Mouse (Mus musculus) left cerebral cortex, postnatal 25 days (tissue): ENCODE measurements around the gene Cachd1. TPM values are rescaled to one million over a fixed set of nuclear protein-coding genes. Genes with fewer than 3 reads are reported as not detected.

ENCODE experiments used
- DNase-seq, 2 experiments: peaks; one replicate each; pipeline ENCODE4 v3.0.0; 2022; ENCODE audit warnings: low spot score in 2 of 2, mixed read lengths in 1 of 2
- intact Hi-C: fragments of 180-260 bp; cut with DNase I; formaldehyde crosslinking; loops from one replicate; pipeline ENCODE4 v1.15.1; 2025
- total RNA-seq, 2 experiments: library from RNA; stranded (reverse); gene quantifications; 2 replicates each; pipeline ENCODE4 v1.2.3; 2021

Gene Cachd1
- 10 to 100 TPM; 14.1 to 16.0 TPM for total RNA-seq

DNA sequence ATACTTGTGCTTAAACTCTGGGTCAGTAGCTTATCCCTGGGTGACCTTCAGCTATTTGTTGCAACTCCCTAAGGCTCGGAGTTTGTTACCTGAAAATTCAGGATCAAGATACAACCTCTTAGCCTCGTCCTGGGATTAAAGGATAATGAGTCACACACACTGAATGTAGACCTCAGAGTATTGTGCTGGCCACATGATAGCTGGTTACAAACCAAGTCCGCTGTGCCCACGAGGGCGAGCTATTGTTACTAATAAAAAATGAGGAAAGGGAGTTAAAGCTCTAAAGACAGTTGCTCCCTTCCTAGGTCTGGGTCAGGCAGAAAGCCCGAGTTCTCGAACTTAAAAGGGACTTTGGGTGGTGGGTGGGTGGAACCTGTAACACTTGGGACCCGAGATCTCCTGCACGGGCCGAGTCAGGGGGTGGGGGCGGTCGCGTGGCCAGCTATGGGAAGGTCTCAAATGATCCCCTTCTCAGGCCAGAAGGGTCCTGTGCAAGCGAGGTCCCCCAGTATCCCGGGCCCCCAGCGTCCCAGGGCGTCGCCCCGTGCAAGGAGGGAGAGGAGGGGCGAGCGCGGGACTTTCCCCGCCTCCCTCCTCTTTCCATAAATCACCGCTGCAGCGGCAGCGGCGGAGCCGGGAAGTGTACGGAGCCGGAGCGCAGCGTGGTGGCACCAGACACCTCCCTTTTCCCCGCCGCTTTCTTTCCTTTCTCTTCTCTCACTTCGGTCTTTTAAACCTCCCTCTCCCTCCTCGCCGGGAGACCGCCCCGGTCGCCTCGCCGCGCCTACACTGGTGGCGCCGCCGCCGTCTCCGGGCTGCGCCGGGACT, at the start of gene Cachd1:
TSS of gene Cachd1 (plus strand) at position 633 of the 828 bp plus-strand sequence.
- intact Hi-C loops: loop anchor here (5.0 kb wide), 3 partner anchors 146 to 211 kb away; no protein-coding TSS in a partner anchor
- DNase-seq: peak in 1 of 2 experiments; percentile 44

DNA sequence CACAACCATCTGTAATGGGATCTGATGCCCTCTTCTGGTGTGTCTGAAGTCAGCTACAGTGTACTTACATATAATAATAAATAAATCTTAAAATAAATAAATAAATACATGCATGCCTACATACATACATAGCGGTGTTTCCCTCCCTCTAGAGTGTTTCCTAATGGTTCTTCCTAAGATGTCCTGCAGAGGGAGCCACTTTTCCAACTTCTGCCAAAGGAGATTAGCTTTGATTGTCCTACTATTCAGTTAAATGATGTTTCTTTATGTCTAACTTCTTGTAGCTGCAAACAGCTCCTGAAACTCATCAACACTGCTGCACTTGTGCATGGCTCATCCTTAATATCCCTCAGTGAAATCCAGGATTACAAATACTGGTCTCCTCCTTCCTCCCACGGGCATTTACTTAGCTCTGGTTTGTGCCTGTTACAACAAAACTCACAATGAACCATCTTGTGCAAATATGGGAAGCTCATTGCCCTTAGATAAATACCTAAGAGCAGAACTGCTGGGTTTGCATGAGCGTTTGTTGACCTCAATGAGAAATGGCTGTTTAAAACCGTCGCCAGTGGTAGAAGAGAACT, 47.5 kb upstream of the Cachd1 start:
- no peak for DNase-seq
- intact Hi-C loops: loop anchor here (5.0 kb wide), 2 partner anchors 142 to 418 kb away; no protein-coding TSS in a partner anchor

DNA sequence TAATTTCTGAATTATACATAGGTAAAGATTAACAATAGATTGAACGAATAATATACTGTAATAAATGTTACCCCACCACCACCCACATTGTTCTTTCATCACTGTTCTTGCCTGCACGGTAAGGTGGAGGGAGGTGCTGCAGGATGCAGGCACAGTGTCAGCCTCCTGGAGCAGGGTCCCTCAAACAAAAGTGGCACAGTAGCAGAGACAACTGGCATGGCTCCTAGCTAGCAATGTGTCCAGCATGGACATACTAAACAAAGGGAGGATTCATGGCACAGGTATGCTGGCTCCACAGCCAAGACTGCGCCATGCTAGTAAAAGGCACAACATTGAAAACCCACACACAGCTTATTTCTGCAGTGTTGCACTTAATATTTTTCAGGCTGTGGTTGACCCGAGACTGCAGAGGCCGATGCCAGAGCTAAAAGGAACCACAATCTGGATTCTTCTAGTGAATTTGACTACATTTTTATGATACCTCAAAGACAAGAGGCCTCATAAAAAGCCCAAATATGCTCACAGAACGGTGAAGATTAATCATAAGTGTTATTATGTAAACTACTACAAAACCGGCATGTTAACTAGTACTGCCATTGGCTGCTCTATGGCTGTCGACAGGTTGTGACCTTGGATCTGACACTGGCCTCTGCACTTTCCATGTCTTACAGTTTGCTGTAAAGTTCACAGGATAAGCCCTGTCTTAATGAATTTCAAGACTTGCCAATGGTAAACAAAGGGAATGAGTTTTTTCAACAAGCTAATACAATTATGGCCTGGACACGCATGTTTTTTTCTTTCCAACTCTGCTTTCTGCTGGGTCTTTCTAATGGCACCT, 41.2 kb upstream of the Cachd1 start:
- DNase-seq: no peak
- intact Hi-C loops: no loop called here

DNA sequence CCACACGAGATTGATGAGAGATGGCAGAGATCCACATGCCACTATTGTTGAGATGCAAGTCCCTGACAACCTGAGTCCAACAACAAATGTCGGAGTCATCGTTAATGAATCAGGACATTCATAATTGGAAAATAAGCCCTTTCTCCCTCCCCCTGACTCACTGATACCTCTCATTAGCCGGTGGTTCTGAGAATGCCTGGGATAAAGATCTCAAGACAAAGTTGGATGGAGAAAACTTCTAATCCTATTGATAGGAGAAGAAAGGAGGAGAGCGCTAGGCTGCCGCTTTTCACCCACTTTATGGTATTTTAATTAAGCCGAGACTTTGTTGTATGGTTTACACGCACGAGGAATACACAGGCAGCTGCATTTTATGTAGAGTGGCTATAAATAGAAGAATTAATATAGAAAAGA, 40.5 kb upstream of the Cachd1 start:
- no peak for DNase-seq
- intact Hi-C loops: no loop called here

DNA sequence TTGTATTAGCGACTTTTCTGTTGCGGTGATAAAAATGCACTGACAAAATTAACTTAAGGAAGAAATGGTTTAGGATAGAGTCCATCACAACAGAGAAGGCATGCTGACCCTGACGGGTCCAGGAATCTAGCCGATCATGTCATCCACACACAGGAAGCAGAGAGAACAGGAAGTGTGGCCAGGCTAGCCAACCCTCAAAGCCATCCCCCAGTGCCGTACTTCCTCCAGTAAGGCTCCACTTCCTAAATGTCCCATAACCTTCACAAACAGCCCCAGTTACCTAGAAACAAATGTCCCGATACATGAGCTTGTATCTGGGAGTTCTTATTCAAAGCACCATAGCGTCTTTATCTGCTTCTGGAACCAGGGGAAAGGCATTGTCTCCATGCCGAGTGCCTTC, 32.9 kb upstream of the Cachd1 start:
- intact Hi-C loops: no loop called here
- DNase-seq: no peak

DNA sequence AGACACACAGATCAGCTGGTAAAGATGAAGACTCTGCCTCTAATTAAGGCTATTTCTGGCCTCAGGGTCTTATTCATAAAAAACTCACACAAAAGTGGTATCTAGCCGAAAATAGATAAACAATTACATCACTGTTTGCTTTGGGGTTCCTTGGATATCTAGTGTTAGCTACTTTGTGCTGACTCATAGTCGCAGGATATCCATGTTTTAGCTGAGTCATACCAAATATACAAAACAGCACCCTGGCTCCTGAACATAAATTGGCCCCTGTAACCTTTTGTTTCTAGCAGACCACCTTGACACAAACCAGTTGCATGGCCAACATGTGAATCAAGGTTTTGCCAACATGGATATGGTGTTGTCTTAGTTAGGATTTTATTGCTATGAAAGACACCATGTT, 24.2 kb upstream of the Cachd1 start:
- DNase-seq: no peak
- intact Hi-C loops: no loop called here

DNA sequence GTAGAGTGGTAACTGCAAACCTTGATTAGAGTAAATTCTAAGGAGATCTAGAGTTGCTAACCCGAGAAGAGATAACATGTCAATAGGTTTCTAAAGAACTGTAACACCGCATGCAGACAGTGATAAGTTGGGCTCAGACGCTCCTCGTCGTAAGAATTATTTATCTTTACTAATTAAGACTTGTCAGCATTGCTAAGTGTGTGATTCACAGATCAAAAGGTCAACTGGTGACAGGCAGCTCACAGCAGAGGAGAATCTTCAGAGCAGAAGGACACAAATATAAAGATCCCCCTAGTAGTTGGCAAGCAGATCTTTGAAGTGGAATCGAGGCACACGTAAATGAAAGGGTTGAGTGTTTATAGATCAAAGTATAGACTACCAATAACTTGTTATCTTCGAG, 20.8 kb upstream of the Cachd1 start:
- intact Hi-C loops: no loop called here
- no peak for DNase-seq

DNA sequence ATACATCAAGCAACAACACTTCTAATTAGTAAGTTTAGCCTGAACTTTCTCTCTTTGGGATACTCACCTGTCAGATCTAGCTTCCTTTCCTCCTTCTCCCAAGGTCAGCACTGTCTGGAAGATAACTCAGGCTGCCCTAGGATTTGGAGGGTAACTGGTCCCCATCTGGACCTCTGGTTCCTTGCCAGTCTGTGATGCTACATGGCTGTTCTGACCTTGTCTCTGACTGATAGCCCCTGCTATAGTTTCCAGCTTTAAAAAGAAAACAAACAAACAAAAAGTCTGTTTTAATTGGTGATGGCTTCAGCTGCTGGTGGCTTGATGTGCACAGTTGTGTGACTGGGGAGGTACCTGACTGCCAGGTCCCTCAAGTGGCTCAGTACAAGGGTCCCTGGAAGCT, 20.0 kb upstream of the Cachd1 start:
- DNase-seq: no peak
- intact Hi-C loops: no loop called here

DNA sequence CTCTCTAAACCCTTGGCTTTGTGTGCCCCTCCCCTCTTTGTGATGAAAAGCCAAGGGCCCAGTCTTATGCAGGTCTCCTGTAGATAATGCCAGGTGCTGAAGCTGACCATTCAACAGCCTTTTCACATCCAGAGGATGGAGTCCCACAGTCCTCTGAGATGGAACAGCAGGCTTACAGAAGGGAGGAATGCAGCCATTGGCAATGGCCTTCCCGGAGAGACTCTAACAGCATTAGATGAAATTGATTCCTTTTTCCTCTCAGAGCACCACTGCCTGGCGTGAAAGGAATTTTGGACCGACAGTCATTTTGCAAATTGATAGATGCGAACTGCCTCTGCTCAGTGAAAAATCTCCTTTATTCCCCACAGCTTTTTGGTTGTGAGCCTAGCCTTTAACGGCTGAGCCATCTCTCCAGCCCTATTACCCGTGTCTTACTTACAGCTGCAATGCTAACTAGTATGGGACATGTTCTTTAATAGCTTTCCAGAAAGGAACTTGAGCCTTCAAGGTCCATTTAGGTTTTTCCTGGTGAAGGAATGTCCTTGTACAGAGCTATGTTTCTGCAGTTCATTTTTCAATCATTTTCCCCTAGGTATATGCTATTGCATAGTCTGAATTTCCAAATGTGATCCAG, 18.1 kb upstream of the Cachd1 start:
- DNase-seq: no peak

DNA sequence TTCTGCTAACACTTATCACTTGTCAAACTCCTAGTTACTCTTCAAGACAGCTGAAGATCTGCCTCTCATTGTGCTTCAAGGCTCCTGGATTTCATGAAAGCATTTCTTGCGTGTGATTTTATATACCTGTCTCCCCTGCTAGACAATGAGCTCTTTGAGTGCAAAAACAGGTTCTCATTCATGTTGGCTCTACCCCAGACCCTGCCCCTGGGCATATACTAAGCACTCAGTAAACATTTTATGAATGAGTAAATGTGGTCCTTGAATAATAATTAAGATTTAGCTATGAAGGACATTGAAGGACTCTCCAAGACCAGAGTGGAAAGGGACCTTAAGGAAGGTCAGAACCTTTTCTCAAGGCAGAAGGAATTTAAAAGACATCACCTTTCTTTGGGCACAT, 16.9 kb upstream of the Cachd1 start:
- DNase-seq: no peak
- intact Hi-C loops: no loop called here

More for the DNA sequence above, 18.1 kb upstream of the Cachd1 start:
- intact Hi-C loops: no loop called here

DNA sequence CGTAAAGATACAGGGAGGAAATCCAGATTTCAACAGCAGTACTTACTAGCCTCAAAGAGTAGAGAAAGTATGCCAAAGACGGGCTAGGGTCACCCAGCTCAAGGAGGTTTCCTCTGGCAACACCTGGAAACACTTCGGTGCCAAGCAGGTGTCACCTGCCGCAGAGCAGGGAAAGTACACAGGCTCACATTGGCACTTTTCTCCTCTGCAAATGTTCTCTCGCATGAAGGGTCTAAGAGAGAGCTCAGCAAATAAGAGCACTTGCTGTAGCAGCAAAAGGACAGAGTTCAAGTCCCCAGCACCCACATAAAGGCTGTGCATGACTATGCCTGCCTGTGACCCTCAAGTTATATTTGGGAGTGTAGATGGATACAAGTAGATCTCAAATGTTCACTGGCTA, 16.1 kb upstream of the Cachd1 start:
- no peak for DNase-seq
- intact Hi-C loops: no loop called here

DNA sequence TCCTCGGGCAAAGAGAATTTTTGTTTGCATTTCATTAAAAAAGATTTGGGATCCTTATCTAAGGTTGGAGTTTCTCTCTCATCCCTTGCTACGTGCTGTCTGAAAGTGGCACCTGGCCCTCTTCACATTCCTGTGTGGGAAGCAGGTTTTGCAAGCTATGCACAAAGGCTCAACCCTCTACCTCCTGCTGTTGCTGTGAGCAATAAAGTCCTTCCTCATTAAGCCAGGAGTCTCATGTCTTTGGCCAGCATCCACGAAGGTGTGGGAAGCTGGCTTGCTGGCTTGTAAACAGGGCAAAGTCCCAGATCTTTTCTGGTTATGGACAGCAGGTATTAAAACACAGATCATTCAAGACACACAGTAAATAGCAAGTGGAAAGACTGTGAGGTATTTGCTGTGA, 7.9 kb upstream of the Cachd1 start:
- DNase-seq: no peak
- intact Hi-C loops: no loop called here

DNA sequence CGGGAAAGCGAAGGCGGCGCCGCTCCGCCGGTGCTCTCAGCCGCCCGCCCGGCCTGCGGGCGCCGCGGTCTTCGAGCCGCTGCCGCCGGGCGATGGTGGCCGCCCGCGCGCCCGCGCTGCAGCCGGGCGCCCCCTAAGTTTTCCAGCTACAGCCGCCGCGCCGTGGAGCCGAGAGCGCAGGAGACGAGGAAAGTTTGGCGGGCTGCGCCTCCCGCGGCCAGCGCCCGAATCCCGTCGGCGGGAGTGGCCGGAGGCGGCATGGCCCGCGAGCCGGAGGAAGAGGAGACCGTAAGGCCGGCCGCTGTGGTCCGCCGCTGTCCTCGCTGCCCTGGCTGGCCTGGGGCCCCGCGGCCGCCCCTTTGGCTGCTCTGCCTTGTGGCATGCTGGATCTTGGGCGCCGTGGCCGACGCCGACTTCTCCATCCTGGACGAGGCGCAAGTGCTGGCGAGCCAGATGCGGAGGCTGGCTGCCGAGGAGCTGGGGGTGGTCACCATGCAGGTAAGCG, 448 bp downstream of the Cachd1 start:
- peak; percentile 25 to 53 for DNase-seq
- intact Hi-C loops: loop anchor here (5.0 kb wide), 3 partner anchors 145 to 210 kb away; no protein-coding TSS in a partner anchor

DNA sequence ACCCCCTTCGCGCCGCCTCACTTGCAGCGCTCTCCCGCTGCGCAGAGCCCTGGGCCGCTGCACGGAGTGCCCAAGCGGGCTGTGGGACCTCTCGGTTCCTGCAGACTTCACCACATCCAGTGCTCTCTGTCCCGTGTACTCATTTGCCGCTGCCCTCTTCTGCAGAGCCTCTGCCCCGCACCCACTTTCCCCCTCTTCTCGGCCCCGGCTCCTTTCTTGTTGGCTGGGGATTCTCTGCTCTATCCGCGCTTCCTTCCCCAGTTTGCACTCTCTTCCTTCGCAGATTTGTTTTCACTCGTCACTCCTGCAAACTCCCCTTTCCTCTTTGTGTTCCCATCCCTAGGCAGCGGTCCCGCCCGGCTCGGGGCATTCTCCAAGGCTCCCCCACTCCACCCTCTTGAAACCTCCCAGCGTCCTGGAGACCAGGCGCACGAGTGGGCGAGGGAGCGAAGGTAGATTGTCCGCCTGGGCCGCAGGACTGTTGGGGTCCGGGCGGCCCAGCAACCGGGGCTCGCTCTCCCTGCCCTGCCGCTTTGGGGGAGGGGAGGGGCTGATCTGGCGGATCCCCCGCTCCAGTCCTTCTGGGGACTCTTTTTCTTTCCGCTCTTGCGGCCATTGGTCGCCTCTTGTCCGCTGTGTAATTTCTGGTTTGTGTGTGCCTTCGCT, 1.0 kb downstream of the Cachd1 start:
- peak in 1 of 2 experiments; percentile 33 for DNase-seq
- intact Hi-C loops: loop anchor here (5.0 kb wide), 3 partner anchors 145 to 210 kb away; no protein-coding TSS in a partner anchor

DNA sequence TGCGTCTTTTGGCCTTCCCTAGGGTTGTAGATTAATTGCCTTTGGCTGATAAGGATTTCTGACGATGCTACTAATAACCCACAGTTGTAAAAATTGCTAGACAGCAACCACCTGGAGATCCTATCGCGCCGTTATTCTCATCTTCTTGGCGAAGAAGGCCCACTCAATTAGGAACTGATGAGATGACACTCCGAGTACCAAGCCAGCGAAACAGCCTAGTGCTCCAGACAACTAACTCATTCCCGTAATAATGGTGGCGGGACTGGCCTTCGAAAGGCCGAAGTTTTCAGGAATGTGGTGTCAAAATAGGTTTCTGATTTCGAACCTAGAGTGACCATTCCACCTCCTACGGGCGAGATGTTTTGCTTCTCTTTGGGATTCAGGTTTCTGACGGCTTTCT, 1.6 kb downstream of the Cachd1 start:
- intact Hi-C loops: loop anchor here (5.0 kb wide), 3 partner anchors 144 to 209 kb away; no protein-coding TSS in a partner anchor
- DNase-seq: no peak

DNA sequence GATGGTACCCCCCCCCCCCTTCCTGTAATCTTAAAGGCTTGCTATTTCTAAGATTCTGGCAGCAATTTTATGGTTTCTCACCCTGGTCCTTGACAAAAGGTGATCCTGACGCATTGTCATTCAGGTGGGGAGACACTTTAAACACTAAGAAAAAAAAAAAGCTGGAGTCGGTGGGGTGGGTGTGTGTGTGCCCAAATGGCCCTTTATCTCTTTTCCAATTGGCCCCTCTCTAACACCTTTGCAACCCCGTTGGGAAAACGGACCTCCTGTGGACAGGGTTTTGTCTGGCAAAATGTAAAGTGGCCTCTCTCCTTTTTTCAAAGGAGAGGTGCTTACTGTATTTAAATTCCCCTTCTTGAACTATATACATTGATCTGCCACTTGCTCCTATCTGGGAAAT, 2.5 kb downstream of the Cachd1 start:
- intact Hi-C loops: loop anchor here (5.0 kb wide), 3 partner anchors 143 to 208 kb away; no protein-coding TSS in a partner anchor
- no peak for DNase-seq

DNA sequence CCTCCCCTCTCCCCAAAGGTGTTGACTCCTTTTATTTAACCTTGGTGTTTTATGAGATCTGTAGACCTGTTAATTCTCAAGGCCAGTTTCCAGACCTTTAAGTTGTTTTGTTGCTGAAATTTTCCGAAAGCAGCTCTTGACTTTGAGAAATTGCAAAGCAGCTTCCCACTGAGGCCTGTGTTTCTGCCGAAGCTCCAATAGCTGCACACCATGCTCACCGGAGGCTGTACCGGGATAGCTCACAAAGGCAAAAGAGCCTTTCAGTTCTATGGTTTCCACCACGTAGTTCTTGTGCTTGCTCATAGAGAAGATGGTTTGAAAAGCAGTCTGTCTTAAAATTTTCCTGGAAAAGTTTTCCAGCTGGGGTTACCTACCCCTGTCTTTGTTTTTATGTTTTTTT, 3.2 kb downstream of the Cachd1 start:
- intact Hi-C loops: loop anchor here (5.0 kb wide), 3 partner anchors 143 to 208 kb away; no protein-coding TSS in a partner anchor
- no peak for DNase-seq

DNA sequence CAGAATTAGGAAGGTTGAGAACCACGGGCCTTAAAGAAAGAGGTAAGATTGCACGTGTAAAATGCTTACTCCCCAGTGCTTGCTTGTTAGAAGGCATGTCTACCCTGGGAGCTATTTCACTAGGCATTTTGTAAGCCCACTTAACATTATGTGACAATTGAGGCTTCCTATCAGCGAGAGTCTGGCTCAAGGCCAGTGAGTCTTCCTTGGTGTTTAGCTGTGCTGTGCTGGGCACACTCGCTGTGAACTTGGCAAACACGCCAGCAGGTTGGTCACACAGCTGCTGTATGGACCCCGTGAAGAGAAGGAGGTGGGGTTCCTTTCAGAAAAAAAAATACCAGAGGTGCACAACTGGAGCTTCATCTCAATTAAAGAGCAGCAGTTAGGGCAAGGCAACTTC, 4.4 kb downstream of the Cachd1 start:
- intact Hi-C loops: no loop called here

DNA sequence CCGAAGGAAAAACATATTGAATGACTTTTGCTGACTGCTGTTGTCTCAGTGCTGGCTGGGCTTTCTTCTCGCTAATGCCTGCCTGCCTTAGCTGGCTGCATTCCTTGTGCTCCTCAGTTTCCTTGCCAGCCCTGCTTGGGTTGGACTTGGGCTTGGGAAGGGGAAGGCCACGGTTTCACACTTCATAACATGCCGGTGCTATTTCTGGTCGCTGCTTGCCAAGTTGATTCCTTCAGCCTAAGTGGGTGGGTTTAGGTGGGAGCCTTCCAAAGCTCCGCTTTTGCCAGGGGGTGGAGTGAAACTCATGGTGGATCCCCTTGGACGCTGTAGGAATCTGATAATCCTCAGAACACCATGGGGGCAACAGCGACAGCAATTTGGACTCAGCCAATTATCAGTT, 5.9 kb downstream of the Cachd1 start:
- DNase-seq: no peak
- intact Hi-C loops: no loop called here

More for the DNA sequence above, 4.4 kb downstream of the Cachd1 start:
- DNase-seq: no peak
